Mouse (Mus musculus): ENCODE measurements at regions not wholly inside any gene's neighbourhood (a gene's known extent, or its start where the extent isn't known, plus 50 kb on each side); places are given as distances from the start of the nearest gene placed in this dataset.

GRCm38 (mm10) chr8:9152313-9152925 lies 462.1 kb upstream of the Arglu1 start:
- no peak overlapping the region for H3K27ac ChIP-seq (ENCODE audit: low read depth, low read length)

GRCm38 (mm10) chr8:9144362-9144761 lies 454.0 kb upstream of the Arglu1 start:
- Histone ChIP-seq H3K36me3 (ENCODE audit: control insufficient read depth, insufficient read depth, low read length) (no peaks in the 10 kb centered on the region), H3K27me3 (ENCODE audit: control insufficient read depth, insufficient read depth, low read length) (no peaks in the 10 kb centered on the region), H3K27ac (ENCODE audit: low read depth, low read length) (no peak overlapping the region), H3K4me2 (no peak overlapping the region), H3K9ac (ENCODE audit: low read length) (no peak overlapping the region), H3K4me1 (ENCODE audit: control insufficient read depth, insufficient read depth, low read length) (no peaks in the 10 kb centered on the region), H3K4me3 (ENCODE audit: low read depth, low read length) (no peak overlapping the region), H3K9me3 (ENCODE audit: control insufficient read depth, low read length) (no peaks in the 10 kb centered on the region)
- 88% methylated on average over 3 of the region's 3 CpGs for WGBS
- ATAC-seq (ENCODE audit: low FRiP score): no peak
- DNase-seq (ENCODE audit: low spot score, missing footprints): no peak

More at GRCm38 (mm10) chr8:9152313-9152925, 462.1 kb upstream of the Arglu1 start:
- Histone ChIP-seq H3K4me3 (ENCODE audit: low read depth, low read length) (no peak overlapping the region), H3K36me3 (ENCODE audit: control insufficient read depth, insufficient read depth, low read length) (no peaks in the 10 kb centered on the region), H3K27me3 (ENCODE audit: control insufficient read depth, insufficient read depth, low read length) (no peaks in the 10 kb centered on the region), H3K9me3 (ENCODE audit: control insufficient read depth, low read length) (no peaks in the 10 kb centered on the region), H3K9ac (ENCODE audit: low read length) (no peak overlapping the region), H3K4me2 (no peak overlapping the region), H3K4me1 (ENCODE audit: control insufficient read depth, insufficient read depth, low read length) (peaks cover 7% of the 10 kb centered on the region)
- peak; percentile 82 for DNase-seq (ENCODE audit: low spot score, missing footprints)
- WGBS: 74% methylated on average over 20 of the region's 20 CpGs
- 0 out of 2 replicates have a peak, but pooled peaks have one; percentile 30 for ATAC-seq (ENCODE audit: low FRiP score)

- no peak overlapping the region for H3K27ac ChIP-seq (ENCODE audit: low read depth, low read length)
- DNase-seq (ENCODE audit: low spot score, missing footprints) (no peak), ATAC-seq (ENCODE audit: low FRiP score) (no peak)
- no peak overlapping the region for H3K9ac ChIP-seq (ENCODE audit: low read length)
- WGBS: 79% methylated on average over 3 of the region's 3 CpGs
- no peak overlapping the region for H3K4me2 ChIP-seq
- H3K4me1 ChIP-seq (ENCODE audit: control insufficient read depth, insufficient read depth, low read length): no peaks in the 10 kb centered on the region
- H3K9me3 ChIP-seq (ENCODE audit: control insufficient read depth, low read length): no peaks in the 10 kb centered on the region
- H3K4me3 ChIP-seq (ENCODE audit: low read depth, low read length): no peak overlapping the region
- H3K27me3 ChIP-seq (ENCODE audit: control insufficient read depth, insufficient read depth, low read length): no peaks in the 10 kb centered on the region
- no peaks in the 10 kb centered on the region for H3K36me3 ChIP-seq (ENCODE audit: control insufficient read depth, insufficient read depth, low read length)
Measured at GRCm38 (mm10) chr8:9139781-9140180, 449.5 kb upstream of the Arglu1 start.

GRCm38 (mm10) chr8:9139059-9139620 lies 448.8 kb upstream of the Arglu1 start:
- H3K4me1 ChIP-seq (ENCODE audit: control insufficient read depth, insufficient read depth, low read length): no peaks in the 10 kb centered on the region
- H3K4me2 ChIP-seq: no peak overlapping the region
- DNase-seq (ENCODE audit: low spot score, missing footprints): no peak
- no peaks in the 10 kb centered on the region for H3K36me3 ChIP-seq (ENCODE audit: control insufficient read depth, insufficient read depth, low read length)
- no peaks in the 10 kb centered on the region for H3K9me3 ChIP-seq (ENCODE audit: control insufficient read depth, low read length)
- WGBS: 74% methylated on average over 3 of the region's 3 CpGs
- no peak overlapping the region for H3K9ac ChIP-seq (ENCODE audit: low read length)
- no peak for ATAC-seq (ENCODE audit: low FRiP score)
- H3K4me3 ChIP-seq (ENCODE audit: low read depth, low read length): no peak overlapping the region
- H3K27ac ChIP-seq (ENCODE audit: low read depth, low read length): no peak overlapping the region
- no peaks in the 10 kb centered on the region for H3K27me3 ChIP-seq (ENCODE audit: control insufficient read depth, insufficient read depth, low read length)

- no peaks in the 10 kb centered on the region for H3K27me3 ChIP-seq (ENCODE audit: control insufficient read depth, insufficient read depth, low read length)
- H3K4me1 ChIP-seq (ENCODE audit: control insufficient read depth, insufficient read depth, low read length): no peaks in the 10 kb centered on the region; the same call in 1 of the 2 replicates
- H3K4me2 ChIP-seq: no peak overlapping the region
- WGBS: 63% methylated on average over 7 of the region's 7 CpGs
- no peak overlapping the region for H3K4me3 ChIP-seq (ENCODE audit: low read depth, low read length)
- DNase-seq (ENCODE audit: low spot score, missing footprints) (no peak), ATAC-seq (ENCODE audit: low FRiP score) (no peak)
- no peak overlapping the region for H3K9ac ChIP-seq (ENCODE audit: low read length)
- no peak overlapping the region for H3K27ac ChIP-seq (ENCODE audit: low read depth, low read length)
- H3K36me3 ChIP-seq (ENCODE audit: control insufficient read depth, insufficient read depth, low read length): no peaks in the 10 kb centered on the region
- no peaks in the 10 kb centered on the region for H3K9me3 ChIP-seq (ENCODE audit: control insufficient read depth, low read length)
Measured at GRCm38 (mm10) chr8:9133758-9134157, 443.4 kb upstream of the Arglu1 start.

GRCm38 (mm10) chr8:9132612-9133218 lies 442.4 kb upstream of the Arglu1 start:
- WGBS: 85% methylated on average over 5 of the region's 5 CpGs
- no peak overlapping the region for H3K9ac ChIP-seq (ENCODE audit: low read length)
- ATAC-seq (ENCODE audit: low FRiP score) (no peak), DNase-seq (ENCODE audit: low spot score, missing footprints) (no peak)
- no peak overlapping the region for H3K4me3 ChIP-seq (ENCODE audit: low read depth, low read length)
- H3K4me1 ChIP-seq (ENCODE audit: control insufficient read depth, insufficient read depth, low read length): no peaks in the 10 kb centered on the region; the same call in 1 of the 2 replicates
- H3K9me3 ChIP-seq (ENCODE audit: control insufficient read depth, low read length): no peaks in the 10 kb centered on the region
- no peak overlapping the region for H3K4me2 ChIP-seq
- H3K27ac ChIP-seq (ENCODE audit: low read depth, low read length): no peak overlapping the region
- no peaks in the 10 kb centered on the region for H3K27me3 ChIP-seq (ENCODE audit: control insufficient read depth, insufficient read depth, low read length)
- no peaks in the 10 kb centered on the region for H3K36me3 ChIP-seq (ENCODE audit: control insufficient read depth, insufficient read depth, low read length)

GRCm38 (mm10) chr8:9131249-9131648 lies 440.9 kb upstream of the Arglu1 start:
- WGBS: 88% methylated on average over 4 of the region's 4 CpGs
- DNase-seq (ENCODE audit: low spot score, missing footprints) (no peak), ATAC-seq (ENCODE audit: low FRiP score) (no peak)
- no peaks in the 10 kb centered on the region for H3K36me3 ChIP-seq (ENCODE audit: control insufficient read depth, insufficient read depth, low read length)
- no peaks in the 10 kb centered on the region for H3K27me3 ChIP-seq (ENCODE audit: control insufficient read depth, insufficient read depth, low read length)
- no peak overlapping the region for H3K4me2 ChIP-seq
- no peak overlapping the region for H3K4me3 ChIP-seq (ENCODE audit: low read depth, low read length)
- no peaks in the 10 kb centered on the region; the same call in 1 of the 2 replicates for H3K4me1 ChIP-seq (ENCODE audit: control insufficient read depth, insufficient read depth, low read length)
- H3K9ac ChIP-seq (ENCODE audit: low read length): no peak overlapping the region
- H3K27ac ChIP-seq (ENCODE audit: low read depth, low read length): no peak overlapping the region
- no peaks in the 10 kb centered on the region for H3K9me3 ChIP-seq (ENCODE audit: control insufficient read depth, low read length)

- ATAC-seq (ENCODE audit: low FRiP score) (no peak), DNase-seq (ENCODE audit: low spot score, missing footprints) (no peak)
- no peak overlapping the region for H3K4me2 ChIP-seq
- H3K9ac ChIP-seq (ENCODE audit: low read length): no peak overlapping the region
- no peaks in the 10 kb centered on the region for H3K9me3 ChIP-seq (ENCODE audit: control insufficient read depth, low read length)
- H3K27me3 ChIP-seq (ENCODE audit: control insufficient read depth, insufficient read depth, low read length): no peaks in the 10 kb centered on the region
- H3K36me3 ChIP-seq (ENCODE audit: control insufficient read depth, insufficient read depth, low read length): no peaks in the 10 kb centered on the region
- no peak overlapping the region for H3K4me3 ChIP-seq (ENCODE audit: low read depth, low read length)
- H3K4me1 ChIP-seq (ENCODE audit: control insufficient read depth, insufficient read depth, low read length): no peaks in the 10 kb centered on the region
- WGBS: 90% methylated on average over 4 of the region's 4 CpGs
- H3K27ac ChIP-seq (ENCODE audit: low read depth, low read length): no peak overlapping the region
Measured at GRCm38 (mm10) chr8:9124503-9124902, 434.2 kb upstream of the Arglu1 start.

Data from midbrain, embryonic 11.5 days (tissue).